Mouse (Mus musculus) ovary, postnatal 10 days (tissue): Measurements from ENCODE around the gene Fam117b.

Experiments used
- DNase-seq: peaks from one replicate; pipeline ENCODE4 v3.0.0; 2022; ENCODE audit warnings: low spot score

Gene Fam117b

DNA sequence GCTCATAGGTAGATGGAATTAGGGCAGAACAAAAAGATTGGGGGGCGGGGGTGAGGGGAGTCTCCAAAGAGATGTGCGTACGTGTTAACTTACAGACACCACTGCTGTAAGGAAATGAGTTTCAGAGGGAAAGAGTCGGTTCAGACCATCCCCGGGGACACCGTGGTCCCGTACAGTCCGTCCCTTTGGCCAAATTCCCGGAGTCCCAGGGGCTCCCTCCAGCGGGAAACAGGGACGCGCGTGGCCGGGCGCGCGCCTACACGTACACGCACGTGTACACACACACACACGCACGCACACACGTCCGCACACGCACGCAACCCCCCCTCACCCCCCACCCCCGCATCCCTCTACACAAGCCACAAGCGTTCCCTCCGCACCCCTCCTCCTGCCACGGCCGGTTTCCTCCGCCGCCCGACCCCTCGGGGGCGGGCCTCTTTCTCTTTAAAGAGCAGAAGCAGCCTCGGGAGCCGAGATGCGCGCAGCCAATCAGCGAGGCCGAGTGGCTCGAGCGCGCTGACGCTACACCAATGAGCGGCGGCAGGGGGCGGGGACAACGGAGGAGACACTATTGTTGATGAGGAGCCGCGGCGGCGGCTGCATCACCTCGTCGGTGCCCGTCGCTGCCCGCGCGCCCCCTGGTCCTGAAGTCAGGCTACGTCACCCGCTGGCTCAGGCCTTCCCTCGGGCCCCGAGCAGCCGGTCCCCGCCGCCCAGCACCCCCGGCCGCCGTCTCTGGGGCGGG, at the start of gene Fam117b:
Gene Fam117b (plus strand): TSS at position 594 of the 745 bp plus-strand sequence.
- DNase-seq: peak; percentile 88

DNA sequence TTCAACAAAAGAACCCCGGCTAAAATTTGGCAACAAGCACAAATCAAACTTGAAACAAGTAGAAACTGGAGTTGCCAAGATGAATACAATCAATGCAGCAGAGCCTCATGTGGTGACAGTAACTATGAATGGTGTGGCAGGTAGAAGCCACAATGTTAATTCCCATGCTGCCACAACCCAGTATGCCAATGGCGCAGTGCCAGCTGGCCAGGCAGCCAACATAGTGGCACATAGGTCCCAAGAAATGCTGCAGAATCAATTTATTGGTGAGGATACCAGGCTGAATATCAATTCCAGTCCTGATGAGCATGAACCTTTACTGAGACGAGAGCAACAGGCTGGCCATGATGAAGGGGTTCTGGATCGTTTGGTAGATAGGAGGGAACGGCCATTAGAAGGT, 44.8 kb upstream of the Fam117b start:
- DNase-seq: no peak

- DNase-seq: no peak
Observed at GRCm38 (mm10) chr1:59874023-59874422, 38.8 kb upstream of the Fam117b start.

DNA sequence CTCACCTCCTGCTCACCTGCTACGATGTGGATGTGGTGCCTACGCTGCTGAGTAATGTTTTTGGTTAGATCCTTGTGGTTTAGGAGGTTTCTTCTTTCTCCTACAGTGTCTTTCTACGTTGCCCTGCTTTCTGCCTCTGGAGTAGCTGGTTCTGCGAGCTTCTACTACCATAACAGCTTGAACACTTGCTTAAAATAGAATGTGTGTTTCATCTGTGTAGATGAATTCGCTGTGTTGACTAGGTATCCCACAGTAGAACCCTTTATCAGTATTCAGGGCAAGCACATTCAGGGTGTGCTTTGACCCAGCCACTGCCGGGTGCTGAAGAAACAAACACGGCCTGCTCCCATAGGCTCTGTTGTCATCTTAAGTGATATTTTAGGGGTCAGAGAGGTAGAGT, 34.7 kb upstream of the Fam117b start:
- DNase-seq: no peak

GRCm38 (mm10) chr1:59883349-59884134, 29.3 kb upstream of the Fam117b start:
- peak; percentile 42 for DNase-seq

DNA sequence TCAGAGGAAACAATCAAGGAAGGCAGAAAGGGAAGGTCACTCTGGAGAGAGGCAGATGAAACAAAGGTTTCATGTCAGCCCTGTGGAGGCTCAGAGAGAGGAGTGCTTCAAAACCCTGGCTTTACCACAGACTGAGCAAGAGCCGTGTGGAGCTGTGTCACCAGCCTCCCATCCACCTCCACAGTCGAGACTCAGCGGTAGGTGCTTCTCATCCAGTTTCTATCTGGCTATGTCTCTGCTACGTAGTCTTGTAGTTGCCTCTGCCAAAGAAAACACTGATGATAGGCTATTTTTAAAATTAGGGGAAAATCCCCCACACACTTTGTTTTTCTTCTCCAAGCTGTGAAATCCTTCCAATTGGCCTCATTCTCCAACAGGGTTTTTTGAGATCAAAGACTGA, 25.9 kb upstream of the Fam117b start:
- DNase-seq: no peak

DNA sequence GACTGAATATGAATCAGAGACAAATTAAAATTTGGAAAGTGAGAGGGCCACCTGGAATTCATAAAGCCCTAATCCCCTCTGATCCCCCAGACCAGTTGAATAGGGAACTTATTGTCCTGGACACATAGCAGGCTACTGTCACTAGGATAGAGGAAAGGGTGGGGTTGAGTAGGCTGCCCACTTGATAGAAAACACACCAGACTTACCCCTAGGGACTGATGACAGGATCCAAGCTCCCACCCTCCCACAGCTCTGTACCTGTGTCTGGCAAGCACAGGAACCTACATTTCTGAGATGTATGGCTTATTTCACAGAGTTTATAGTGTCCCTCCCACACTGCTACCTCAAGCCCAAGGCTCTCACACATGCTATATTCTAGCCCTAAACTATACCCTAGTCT, 24.8 kb upstream of the Fam117b start:
- no peak for DNase-seq

DNA sequence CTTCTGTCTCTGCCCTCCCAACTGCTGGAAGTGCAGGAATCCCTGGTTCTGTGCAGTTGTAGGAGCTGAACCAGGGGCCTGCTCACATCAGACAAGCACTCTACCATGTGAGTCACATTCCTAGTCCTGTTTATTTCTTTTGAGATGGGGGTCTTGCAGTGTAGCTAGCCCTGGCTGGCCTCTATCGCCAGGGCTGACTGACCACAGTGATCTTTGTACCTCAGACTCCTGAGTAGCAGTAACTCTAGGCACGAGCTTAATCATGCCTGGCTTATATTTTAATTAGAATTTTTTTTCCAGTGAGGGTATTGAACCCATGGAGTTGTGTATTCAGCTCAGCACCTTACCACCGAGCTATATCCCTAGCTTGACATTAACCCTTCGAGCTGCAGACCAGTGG, 21.6 kb upstream of the Fam117b start:
- DNase-seq: no peak

DNA sequence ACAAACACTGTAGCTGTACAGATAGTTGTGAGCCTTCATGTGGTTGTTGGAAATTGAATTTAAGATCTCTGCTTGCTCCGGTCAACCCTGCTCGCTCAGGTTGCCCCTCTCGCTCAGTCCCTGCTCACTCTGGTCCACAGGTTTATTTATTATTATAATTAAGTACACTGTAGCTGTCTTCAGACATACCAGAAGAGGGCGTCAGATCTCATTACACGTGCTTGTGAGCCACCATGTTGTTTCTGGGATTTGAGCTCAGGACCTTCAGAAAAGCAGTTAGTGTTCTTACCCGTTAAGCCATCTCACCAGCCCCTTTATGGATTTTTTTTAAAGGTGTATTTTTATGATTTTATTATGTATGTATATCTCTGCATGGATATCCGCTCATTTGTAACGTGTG, 20.0 kb upstream of the Fam117b start:
- DNase-seq: no peak

DNA sequence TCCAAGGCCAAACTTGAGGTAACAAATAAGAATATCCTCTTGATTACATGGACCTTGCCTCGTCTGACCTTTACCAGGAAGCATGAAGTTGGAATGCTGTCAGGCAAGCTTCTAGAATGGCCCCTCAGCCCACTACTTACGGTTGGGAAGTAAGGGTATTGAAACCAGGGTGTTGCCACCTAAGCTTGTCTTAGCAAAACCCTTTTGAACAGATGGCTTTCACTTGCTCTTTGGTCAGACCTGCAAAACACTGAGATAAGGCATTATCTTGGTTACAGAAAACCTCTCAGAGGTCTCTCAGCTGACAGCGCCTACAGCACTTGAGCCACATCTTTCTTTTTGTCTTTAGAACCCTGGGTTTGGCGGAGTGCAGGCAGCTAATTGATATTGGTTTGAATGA, 18.8 kb upstream of the Fam117b start:
- DNase-seq: no peak

- DNase-seq: no peak
Observed at GRCm38 (mm10) chr1:59895456-59895855, 17.4 kb upstream of the Fam117b start.

DNA sequence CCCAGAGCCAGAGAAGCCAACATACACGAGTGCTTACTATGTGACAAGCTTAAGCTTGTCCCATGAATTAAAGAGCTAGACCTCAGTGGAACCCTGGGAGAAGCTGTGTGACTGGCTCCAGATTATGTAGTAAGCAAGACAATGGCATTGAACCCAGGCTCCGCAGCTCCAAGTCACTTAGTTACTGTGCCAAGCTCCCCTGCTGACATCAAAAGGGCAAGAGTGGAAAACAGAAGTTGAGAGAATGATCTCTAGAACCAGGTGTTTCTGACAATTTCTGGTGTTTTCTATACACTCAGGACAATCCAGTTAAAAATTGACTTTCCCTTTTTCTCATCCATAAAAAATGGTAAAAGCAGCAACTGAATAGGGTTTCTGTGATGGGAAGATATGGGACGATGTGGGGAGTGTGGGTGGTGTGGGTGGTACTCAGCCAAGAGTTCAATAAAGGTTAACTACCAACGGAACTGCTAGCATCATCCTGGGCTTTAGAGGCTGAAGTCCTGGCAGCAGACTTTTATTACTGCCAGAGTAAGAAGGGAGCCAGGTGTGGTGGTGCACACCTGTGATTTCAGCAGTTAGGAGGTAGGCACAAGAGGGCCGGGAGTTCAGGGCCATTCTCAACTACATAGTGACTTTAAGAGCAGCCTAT, 15.5 kb upstream of the Fam117b start:
- DNase-seq: no peak

- DNase-seq: no peak
Observed at GRCm38 (mm10) chr1:59899679-59900078, 13.1 kb upstream of the Fam117b start.

DNA sequence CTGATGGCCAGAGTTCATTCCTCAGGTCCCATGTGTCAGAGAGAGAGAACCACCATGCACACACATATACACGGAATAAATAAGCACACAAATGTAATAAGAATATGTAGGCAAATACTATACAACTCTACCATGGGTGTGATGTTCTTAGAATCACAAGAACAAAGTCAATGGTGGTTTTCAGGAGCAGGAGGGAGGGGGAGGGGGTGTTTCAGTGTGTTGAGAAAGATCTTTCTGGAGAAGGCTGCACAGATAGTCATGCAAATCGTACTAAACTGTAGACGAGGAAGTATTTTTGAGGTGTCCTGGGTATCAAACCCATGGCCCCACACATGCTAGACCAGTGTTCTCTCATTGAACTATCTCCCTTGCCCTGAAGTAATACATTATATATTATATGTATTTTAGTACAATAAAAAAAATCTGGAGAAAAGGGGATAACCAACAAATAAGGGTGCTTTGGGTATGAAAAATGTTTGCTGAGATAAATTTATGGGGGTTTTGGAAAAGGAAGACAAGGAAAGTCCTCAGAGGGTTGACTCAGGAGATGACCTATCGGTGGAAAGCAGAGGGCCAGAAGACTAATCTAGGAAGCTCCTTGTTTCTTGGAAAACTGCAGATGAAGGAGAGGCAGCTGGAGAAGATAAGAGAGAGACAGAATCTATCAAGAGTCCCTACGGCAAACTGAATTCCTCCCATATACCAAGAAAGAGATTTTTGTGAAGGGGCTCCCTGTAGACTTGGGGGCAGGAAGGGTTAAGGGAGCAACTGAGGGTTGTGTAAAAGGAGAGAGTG, 11.5 kb upstream of the Fam117b start:
- DNase-seq: no peak

DNA sequence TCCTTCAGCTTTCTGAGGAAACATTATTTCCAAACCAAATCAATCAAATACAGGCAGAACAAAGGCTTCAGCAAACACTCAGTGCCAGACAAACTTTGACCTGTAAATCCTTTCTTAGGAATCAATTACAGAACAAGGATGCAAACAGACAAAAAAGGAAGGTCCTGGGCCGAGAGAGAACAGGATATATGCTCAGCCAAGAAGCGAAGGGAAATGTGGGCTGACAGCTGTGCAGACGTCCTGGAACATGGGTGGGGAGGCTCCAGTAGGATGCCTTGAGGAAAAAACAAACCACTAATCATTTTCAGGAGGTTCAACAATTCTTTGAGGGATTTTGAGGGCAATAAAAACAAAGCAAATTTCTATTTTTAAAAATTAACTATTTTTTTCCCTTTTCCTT, 10.2 kb upstream of the Fam117b start:
- DNase-seq: no peak

DNA sequence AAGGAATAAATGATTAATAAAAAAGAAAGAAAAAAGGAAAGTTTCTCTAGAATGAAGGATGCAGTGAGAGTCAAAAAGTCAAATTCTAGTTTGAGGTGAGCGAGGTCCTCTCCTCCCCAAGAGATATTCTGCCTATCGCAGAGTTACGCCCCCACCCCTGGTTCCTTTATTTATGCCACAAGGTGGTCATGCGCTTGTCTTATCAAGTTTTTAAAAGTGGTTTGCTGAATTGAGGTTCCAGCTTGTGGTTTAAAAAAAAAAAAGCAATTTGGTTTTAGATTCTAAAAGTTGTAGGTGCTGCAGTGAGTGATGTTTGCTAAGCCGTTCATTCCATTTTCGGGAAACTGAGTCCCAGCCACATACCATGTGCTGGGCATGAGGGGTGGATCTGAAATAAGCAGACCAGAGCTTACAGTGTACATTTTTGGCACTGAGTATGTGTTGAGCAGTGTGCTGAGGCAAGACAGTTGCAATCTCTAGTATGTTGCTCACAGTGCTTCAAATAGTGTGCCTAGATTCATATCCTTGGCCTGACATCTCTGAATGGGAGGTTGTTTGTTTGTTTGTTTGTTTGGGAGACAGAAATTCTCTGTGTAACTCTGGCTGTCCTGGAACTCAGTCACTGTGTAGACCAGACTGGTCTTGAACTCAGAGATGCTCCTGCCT, 8.0 kb upstream of the Fam117b start:
- no peak for DNase-seq

GRCm38 (mm10) chr1:59905916-59906315, 6.9 kb upstream of the Fam117b start:
- no peak for DNase-seq

DNA sequence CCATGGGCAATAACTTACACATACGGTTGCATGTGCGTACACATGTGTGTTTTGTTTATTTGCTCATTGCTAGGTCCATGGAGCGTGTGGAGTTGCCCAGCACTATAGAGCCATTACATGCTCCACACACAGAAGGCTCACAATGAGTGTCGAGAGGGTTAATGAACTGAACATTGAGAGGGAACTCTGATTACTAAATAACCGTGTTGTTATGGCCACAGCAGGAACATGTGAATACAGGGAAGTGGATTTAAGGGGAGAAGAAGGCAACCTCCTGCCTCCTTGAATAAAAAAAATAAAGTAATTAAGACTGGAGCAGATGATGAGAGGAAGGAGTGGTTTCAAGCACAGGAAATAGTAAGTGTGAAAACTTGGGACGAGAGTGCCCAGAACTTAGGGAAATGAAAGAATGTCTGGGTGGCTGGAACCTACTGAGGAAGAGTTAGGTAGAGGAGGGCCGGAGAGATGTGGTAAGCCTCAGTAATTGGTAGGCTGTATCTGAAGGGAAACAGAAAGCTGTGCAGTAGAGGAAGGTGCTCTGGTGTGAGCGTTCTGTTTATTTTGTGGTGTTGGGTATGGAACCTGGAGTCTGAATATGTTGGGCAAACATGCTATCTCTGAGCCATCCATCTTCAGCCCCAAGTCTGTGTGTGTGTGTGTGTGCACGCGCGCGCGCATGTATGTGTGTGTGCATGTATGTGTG, 5.8 kb upstream of the Fam117b start:
- no peak for DNase-seq

DNA sequence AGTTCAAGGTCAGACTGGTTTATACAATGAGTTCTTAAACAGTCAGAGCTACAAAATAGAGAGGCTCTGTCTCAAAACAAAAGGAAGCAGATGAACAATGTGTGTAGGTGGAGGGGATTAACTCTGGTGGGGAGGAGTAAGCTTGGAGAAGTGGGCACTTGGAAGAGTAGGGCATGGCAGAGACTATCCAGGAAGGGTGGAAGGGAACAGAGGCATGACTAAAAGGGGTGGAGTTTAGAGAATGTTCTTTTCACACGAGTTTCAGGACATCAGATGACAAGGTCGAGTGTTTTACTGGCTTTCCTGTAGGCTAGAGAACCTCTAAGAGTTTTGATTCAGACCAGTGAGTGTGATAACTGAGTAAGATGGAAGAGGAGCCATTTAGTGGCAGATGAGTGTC, 5.1 kb upstream of the Fam117b start:
- no peak for DNase-seq

GRCm38 (mm10) chr1:59910941-59911340, 1.9 kb upstream of the Fam117b start:
- DNase-seq: no peak
